Mouse (Mus musculus) kidney, adult 2 months (tissue): ENCODE data around the gene Gm128.

ENCODE experiments used
- CTCF ChIP-seq: fragments of 200-500 bp; conservative IDR thresholded peaks from 2 replicates; pipeline ENCODE4 v1.5.1; 2011; ENCODE audit warnings: low read depth, mild to moderate bottlenecking, control low read depth, low read length, moderate library complexity, mixed read lengths; ENCODE audit not compliant: insufficient read depth, insufficient read length
- POLR2A ChIP-seq: fragments of 200-500 bp; IDR thresholded peaks from one replicate; pipeline ENCODE4 v1.6.1; 2011; ENCODE audit warnings: low read depth, low read length, control low read depth

DNA sequence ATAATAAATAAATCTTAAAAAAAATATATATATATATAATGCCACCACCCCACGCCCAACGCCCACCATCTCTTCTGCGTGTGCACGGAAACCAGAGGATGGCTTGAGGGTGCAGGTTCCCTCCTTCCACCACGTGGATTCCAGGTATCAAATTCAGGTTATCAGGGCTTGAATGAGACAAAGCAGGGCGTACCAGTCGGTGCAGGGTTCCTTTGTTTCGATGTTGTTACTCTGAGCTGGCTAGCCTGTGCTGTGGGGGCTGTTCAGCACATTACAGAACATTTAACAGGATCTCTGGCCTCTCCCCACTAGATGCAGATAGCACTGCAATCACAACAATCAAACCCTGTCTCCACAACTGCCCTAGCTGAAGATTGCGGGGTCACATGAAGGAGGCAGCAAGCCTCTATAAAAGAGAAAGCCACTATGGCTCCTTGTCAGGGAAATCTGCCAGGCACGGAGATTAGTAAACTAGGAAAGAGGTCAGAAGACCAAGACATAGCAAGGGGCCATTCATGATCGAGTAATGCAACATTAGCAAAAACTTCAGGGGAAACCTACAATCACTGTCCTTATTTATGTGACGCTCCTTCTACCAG is 29.5 kb upstream of the Gm128 start:
- TF ChIP-seq POLR2A (no peak), CTCF (no peak)
